Mouse (Mus musculus) ovary, postnatal 14 days (tissue): ENCODE measurements at regions not wholly inside any gene's neighbourhood (a gene's known extent, or its start where the extent isn't known, plus 50 kb on each side); places are given as distances from the start of the nearest gene placed in this dataset.

Experiments
- DNase-seq: peaks from one replicate; pipeline ENCODE4 v3.0.0; 2022; ENCODE audit warnings: low spot score

DNA sequence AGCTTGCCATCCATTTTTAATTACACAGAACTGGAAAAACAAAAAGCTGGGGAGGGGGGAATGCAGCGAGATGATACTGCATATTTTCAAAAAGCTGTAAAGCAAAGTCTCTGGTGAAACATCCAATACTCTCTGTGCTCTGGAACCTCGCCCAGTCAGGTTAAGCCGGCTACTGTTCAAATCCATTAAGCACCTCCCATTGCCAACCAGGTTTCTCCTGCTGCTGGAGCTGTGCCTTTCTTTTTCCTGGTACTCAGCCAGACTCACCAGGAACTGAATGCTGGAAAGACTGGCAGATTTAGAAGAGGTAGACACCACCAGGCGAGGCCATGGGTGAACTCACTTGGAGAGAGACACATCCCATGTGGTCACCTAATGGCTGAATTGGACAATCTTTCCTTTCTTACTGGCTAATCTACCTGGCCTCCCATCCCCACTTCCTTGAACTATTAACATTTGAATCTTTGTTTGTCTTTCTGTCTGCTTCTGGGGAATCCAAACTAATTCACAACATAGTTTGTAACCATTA is 1250.8 kb upstream of the Jmjd1c start:
- DNase-seq, result peak; percentile 1

DNA sequence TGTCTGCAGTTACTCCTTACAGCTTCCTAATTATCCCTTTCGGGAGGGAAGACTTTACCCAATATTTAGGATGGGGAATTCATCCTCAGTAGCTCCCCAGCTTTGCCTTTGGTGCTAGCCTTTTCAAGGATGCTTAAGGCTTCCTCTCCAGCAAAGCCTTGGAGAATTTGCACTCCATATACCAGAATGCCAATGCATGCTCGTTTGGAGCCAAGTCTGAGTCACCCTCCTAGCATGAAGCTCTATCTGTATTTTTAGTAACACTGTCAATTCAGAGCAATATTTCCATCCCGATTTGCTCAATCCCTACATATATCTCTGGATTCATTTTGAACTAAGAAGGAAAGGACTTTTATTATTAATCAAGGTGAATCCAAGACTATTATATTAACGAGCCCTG is 1249.8 kb upstream of the Jmjd1c start:
- no peak for DNase-seq

DNA sequence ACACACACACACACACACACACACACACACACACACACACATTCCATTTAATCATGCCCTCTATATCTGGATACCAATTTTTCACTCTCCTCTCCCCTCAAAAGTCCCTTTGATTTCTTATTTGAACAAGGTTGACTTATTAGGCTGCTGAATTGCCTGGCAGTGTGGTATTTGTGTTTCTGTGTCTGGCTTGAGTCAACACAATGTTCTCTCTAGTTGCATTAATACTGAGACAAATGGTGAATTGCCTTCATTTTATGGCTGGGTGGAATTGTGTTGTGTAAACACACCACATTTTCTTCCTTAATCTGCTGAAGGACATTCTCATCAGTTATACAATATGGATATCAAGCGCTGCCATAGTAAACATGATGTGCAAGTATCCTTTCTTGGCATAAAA is 1248.3 kb upstream of the Jmjd1c start:
- DNase-seq, result no peak

DNA sequence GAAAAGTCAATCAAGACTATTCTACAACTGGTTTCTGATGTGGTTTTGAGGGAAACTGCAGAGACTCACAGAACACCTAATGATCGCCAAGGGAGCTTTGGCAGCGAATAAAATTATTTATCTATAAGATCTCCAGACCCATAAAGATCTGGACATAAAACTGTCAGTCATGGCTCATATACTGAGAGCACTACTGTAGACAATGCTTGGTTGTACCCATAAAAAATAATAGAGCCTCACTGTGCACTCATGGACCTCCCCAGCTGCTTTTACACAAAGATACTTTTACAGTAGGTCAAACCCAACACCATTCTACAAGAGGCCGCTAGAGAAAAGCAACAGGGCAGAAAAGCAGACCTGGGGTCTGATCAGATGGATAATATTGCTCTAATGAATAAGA is 1206.0 kb upstream of the Jmjd1c start:
- no peak for DNase-seq

DNA sequence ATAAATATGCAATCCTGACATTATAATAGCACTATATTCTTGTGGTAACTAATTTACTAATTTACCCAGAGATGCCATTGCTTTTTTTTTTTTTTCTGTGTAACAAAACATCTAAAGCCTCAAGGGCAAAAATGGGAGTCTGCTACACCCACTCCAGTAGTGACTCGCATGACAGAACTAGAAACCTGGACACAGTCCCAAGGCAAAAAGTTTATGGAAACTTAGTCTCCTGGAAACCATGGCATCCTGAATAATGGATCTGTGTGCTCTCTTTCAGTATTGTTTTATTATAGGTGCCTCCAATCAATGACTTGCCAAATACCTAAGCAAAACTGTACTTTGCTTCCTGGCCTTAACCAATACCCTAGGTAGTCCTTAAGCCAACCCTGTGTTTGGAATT is 1188.4 kb upstream of the Jmjd1c start:
- DNase-seq, result no peak

DNA sequence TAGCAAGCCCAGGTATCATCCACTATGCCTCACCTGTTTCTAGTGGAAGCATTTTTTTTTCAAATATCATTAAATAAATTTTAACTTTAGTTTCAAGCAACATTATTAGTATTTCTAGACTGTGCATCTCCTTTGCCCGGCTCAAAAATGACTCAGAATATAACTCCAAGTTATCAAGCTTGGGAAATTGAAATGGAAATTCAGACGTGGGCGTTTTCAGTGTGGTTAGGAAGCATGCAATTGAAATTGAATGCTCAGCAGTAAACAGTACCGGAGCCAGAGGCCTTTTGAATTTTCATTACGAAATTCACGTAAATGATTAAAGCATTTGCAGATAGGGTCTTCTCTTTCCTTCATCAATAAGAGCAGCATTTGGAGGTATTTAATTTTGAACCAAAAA is 1183.4 kb upstream of the Jmjd1c start:
- DNase-seq, result no peak

DNA sequence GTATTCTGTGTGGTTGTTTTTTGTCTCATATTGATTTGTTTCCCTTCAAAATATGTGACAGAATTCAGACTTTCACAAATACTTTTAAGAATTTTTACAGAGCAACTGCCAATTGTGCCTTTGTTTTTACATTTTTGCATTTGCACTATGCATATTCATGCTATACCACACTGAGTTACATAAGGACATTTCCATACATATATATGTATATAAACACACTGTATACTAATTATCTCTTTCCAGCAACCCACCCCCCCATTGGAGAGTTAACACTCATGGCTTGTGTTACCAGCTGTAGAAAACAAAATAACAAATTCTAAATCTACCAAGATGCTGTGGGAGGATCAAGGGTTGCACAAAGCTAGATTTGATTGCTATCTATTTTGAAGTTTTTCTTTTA is 1163.8 kb upstream of the Jmjd1c start:
- DNase-seq, result no peak

DNA sequence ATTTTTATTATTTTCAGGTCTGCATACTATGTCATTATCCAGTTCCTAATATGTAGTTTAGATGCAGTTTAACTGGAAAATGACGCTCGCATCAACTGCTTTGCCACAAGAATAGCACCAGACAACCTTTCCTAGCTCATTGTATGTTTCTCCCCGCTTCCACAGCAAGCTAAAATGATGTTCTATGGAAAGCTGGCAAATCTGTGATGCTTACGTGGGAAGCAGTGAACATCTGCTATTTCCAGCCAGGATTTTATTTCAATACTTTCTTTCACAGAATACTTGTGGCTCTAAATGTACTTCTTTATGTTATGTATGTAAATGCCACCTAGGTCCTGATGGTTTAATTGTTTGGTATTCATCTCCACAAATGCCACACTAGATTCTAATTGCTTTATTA is 1147.3 kb upstream of the Jmjd1c start:
- no peak for DNase-seq

DNA sequence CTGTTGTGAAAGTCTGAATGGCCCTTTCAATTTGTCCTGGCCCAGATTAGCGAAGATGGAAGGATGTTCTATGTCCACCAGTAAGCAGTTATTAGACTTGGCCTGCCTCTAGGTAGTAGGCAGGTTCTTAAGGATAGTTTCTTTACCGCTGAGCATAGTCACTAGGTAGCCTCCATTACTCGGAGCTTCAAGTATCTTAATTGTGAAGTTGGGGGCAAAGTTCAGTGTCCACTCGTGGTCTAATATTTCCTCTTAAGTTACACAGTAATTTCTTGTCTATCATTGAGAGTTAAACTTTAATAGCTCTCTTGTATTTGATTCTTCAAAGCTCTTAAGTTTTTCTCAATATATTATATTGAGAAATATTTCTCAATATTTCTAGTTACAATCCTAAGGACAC is 1133.5 kb upstream of the Jmjd1c start:
- DNase-seq, result no peak

DNA sequence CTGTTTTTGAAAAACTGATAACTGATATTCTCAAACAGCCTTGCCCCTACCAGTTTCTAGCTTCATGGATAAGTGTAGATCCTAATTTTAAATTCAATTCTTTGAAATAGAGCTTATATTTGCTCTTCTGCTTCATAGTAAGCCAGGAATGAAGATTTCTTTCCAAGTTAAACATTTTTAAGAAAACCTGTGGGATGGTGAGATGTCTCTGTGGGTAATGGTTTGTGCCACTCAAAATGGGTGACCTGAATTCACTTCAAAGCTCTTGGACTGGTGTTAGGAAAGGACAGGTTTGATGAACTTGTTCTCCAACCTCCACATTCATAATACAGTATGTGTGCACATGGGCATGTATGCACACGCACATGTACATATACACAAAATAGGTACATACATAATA is 1126.2 kb upstream of the Jmjd1c start:
- no peak for DNase-seq
